Mouse (Mus musculus): ENCODE measurements around the gene Trpv3. TPM values are rescaled to one million over a fixed set of nuclear protein-coding genes. Genes with fewer than 3 reads are reported as not detected.
A peak's percentile ranks its signal among the peaks of the same experiment; 100 is the strongest.
"Not testable (repeated sequence)": the region's sequence is repeated elsewhere in the genome, so short reads cannot be mapped to it uniquely, and the experiment has no call there.

Gene Trpv3
- total RNA-seq, 2 experiments from 2014 or later = 0.07 to 0.20 TPM

DNA sequence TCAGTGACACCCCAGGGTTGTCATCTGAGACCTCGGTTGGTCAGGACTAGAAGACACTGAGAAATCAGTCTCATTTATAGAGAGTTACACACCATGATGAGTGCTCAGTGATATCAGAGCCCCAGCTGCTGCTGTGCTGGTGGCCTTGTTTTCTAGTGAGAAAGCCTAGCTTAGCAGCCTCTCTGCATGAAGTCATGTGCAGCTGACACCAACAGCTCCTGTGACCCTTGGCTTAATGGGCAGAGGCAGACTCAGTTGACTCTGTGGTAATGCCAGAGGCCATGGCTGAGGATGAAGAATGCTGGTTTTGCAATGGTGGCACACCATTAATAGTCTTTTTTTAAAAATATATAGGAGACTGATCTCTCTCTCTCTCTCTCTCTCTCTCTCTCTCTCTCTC is 22.4 kb downstream of the Trpv3 start:
- peak in 1 of 2 experiments; percentile 20 for DNase-seq

GRCm38 (mm10) chr11:73303123-73303522 is 35.9 kb downstream of the Trpv3 start:
- no peak for DNase-seq

- DNase-seq = no peak
These were observed 48.8 kb downstream of the Trpv3 start for GRCm38 (mm10) chr11:73315961-73316360.

GRCm38 (mm10) chr11:73318581-73318980 is 51.4 kb downstream of the Trpv3 start:
- DNase-seq = not testable (repeated sequence)

- not testable (repeated sequence) for DNase-seq
These were observed 53.9 kb downstream of the Trpv3 start for GRCm38 (mm10) chr11:73321064-73321463.

GRCm38 (mm10) chr11:73323906-73324830 is 57.0 kb downstream of the Trpv3 start:
- DNase-seq = no peak

DNA sequence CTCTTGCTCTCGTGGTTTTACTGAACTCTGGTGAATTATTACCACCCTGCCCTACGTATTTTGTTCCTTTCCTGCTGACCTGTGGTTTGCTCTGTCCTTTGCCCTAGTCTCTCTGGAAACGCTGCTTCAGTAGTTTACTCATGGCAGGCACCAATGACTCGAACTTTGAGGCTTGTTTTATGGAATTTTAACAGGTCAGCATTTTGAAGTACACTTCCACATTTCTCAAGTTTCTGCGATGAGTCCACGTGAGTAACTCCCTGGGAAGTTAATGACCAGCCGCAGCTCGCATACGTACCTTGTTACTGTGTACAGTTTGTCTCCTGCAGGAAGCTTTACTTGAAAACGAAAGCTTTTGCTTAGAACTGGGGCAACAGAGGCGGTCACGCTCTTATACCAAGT is 59.3 kb downstream of the Trpv3 start:
- DNase-seq = peak; percentile 20 to 28

GRCm38 (mm10) chr11:73327361-73327760 is 60.2 kb downstream of the Trpv3 start:
- no peak for DNase-seq

DNA sequence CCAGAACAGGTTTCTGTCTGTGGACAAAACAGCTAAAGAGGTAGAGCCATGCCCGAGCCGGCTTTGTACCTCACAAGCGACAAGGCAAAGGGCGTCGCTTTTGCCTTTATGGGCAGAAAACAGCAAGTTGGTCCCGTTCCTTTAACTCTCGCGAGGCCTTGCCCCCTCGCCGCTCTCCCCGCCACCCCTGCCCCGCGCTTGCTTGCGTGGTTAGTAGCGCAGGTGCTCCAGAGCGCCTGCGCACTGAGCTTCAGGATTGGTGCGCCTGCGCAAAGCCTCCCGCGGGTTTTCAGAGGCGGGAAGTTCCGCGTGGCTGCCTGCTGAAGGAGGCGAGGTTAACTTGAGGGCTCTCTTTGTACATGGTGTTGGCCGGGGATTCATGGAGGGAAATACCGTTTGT is 62.3 kb downstream of the Trpv3 start, which contains the start of the genes Aspa, Gm49340 and Spata22:
Gene Aspa (minus strand): TSS at position 155 of the 400 bp plus-strand sequence.
Gene Gm49340 (plus strand): TSS at position 300 of the 400 bp plus-strand sequence.
Gene Spata22 (plus strand): TSS at position 300 of the 400 bp plus-strand sequence.
- no peak for DNase-seq

- DNase-seq = no peak
These were observed 66.2 kb downstream of the Trpv3 start for GRCm38 (mm10) chr11:73333357-73333756.

DNA sequence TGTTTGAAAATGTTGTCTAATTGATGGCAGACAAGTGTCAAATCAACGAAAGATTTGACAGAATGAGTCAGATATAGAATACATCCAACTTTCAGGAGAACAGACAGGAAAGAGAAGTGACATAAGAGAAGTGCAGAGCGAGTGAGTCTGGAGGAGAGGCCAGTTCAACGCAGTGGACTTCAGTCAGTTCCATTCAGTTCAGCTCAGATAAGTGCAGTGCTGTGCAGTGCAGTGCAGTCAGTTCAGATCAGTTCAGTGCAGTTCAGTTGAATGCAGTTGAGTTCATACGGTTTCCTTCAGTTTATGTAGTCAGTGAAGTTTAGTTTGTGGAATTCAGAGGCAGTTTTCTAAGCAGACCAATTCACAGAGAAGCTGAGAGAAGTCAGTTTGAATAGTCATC is 69.7 kb downstream of the Trpv3 start:
- no peak for DNase-seq

Other genes starting within 250 kb of the Trpv3 start
- gene Camkk1, start 248.4 kb upstream of the Trpv3 start, total RNA-seq (2021) = 1 to 10 TPM; 2.6 to 5.1 TPM
- 10 to 100 TPM; 11.0 to 12.0 TPM for gene Ncbp3, start 219.6 kb upstream of the Trpv3 start, total RNA-seq (2021)
- under 1 TPM; 0.50 to 0.59 TPM for gene Itgae, start 176.8 kb upstream of the Trpv3 start, total RNA-seq (2021)
- gene Haspin, start 129.1 kb upstream of the Trpv3 start, total RNA-seq (2021) = under 1 TPM; 0.93 to 0.95 TPM
- gene P2rx5, start 107.0 kb upstream of the Trpv3 start, total RNA-seq (2021) = 1 to 10 TPM; 5.1 to 6.5 TPM
- gene Emc6, start 90.4 kb upstream of the Trpv3 start, total RNA-seq (2021) = 10 to 100 TPM; 83.0 to 85.0 TPM
- gene Tax1bp3, start 90.3 kb upstream of the Trpv3 start, total RNA-seq (2021) = 10 to 100 TPM; 74.5 to 79.4 TPM
- gene Ctns, start 68.3 kb upstream of the Trpv3 start, total RNA-seq (2021) = 10 to 100 TPM; 14.3 to 16.8 TPM
- 10 to 100 TPM in 1 of 2 experiments, 1 to 10 TPM in 1; 8.8 to 13.2 TPM for gene Shpk, start 67.9 kb upstream of the Trpv3 start, total RNA-seq (2021)
- gene Trpv1, start 33.1 kb upstream of the Trpv3 start, total RNA-seq (2021) = under 1 TPM; 0.13 to 0.36 TPM
- gene Aspa, start 62.2 kb downstream of the Trpv3 start, total RNA-seq (2021) = 10 to 100 TPM; 10.5 to 10.8 TPM
- not detected for gene Gm49340, start 62.4 kb downstream of the Trpv3 start, total RNA-seq (2021)
- gene Spata22, start 62.4 kb downstream of the Trpv3 start, total RNA-seq (2021) = 1 to 10 TPM; 1.0 to 1.1 TPM
- gene Olfr20, start 83.4 kb downstream of the Trpv3 start, total RNA-seq (2021) = under 1 TPM in 1 of 2 experiments, not detected in 1; 0.26 TPM
- not detected for gene Olfr376, start 103.9 kb downstream of the Trpv3 start, total RNA-seq (2021)
- not detected for gene Olfr1, start 132.2 kb downstream of the Trpv3 start, total RNA-seq (2021)
- not detected for gene Olfr378, start 161.1 kb downstream of the Trpv3 start, total RNA-seq (2021)
- gene Olfr380, start 190.1 kb downstream of the Trpv3 start, total RNA-seq (2021) = not detected
- gene Olfr381, start 224.2 kb downstream of the Trpv3 start, total RNA-seq (2021) = not detected
- gene Olfr382, start 249.8 kb downstream of the Trpv3 start, total RNA-seq (2021) = not detected

Measured in adrenal gland, postnatal 36 days (tissue).